Mouse (Mus musculus) kidney, adult 2 months (tissue): ENCODE data around the gene Morn1.

Experiments
- CTCF ChIP-seq: fragments of 200-500 bp; conservative IDR thresholded peaks from 2 replicates; pipeline ENCODE4 v1.5.1; 2011; ENCODE audit warnings: low read depth, mild to moderate bottlenecking, control low read depth, low read length, moderate library complexity, mixed read lengths; ENCODE audit not compliant: insufficient read depth, insufficient read length
- POLR2A ChIP-seq: fragments of 200-500 bp; IDR thresholded peaks from one replicate; pipeline ENCODE4 v1.6.1; 2011; ENCODE audit warnings: low read depth, low read length, control low read depth

GRCm38 (mm10) chr4:155134686-155135172 is 48.4 kb downstream of the Morn1 start:
- TF ChIP-seq POLR2A: no peak
- no peak for TF ChIP-seq CTCF
